Mouse (Mus musculus) midbrain, embryonic 11.5 days (tissue): ENCODE results near the gene Dll4. TPM values are rescaled to one million over a fixed set of nuclear protein-coding genes. Genes with fewer than 3 reads are reported as not detected.

Source experiments
- ATAC-seq: fragments of 200-750 bp; cut with Nextera tagmentation; 2 replicates; pipeline ENCODE4 v1.8.0; 2017; ENCODE audit warnings: moderate TSS enrichment, moderate library complexity; ENCODE audit not compliant: low FRiP score
- DNase-seq: peaks from one replicate; pipeline ENCODE4 v3.0.0; 2015; ENCODE audit warnings: low spot score; ENCODE audit errors: missing footprints
- H3K27ac ChIP-seq: fragments of 300-500 bp; sonication (generic); 2 replicates; pipeline ENCODE4 v1.5.1; 2014; ENCODE audit warnings: low read depth, low read length
- H3K27me3 ChIP-seq: fragments of 300-500 bp; sonication (generic); 2 replicates; pipeline ENCODE4 v1.6.1; 2014; ENCODE audit warnings: mild to moderate bottlenecking, low read length, moderate library complexity, mixed read lengths; ENCODE audit not compliant: control insufficient read depth, insufficient read depth
- H3K36me3 ChIP-seq: fragments of 300-500 bp; sonication (generic); 2 replicates; pipeline ENCODE4 v1.6.1; 2014; ENCODE audit warnings: mild to moderate bottlenecking, low read length, moderate library complexity, mixed read lengths; ENCODE audit not compliant: control insufficient read depth, insufficient read depth
- H3K4me1 ChIP-seq: fragments of 300-500 bp; sonication (generic); 2 replicates; pipeline ENCODE4 v1.6.1; 2014; ENCODE audit warnings: low read length; ENCODE audit not compliant: control insufficient read depth, insufficient read depth
- H3K4me2 ChIP-seq: fragments of 300-500 bp; sonication (generic); 2 replicates; pipeline ENCODE4 v1.6.1; 2014; ENCODE audit warnings: mild to moderate bottlenecking, moderate library complexity
- H3K4me3 ChIP-seq: fragments of 300-500 bp; sonication (generic); 2 replicates; pipeline ENCODE4 v1.5.1; 2014; ENCODE audit warnings: low read depth, low read length
- H3K9ac ChIP-seq: fragments of 300-500 bp; sonication (generic); 2 replicates; pipeline ENCODE4 v1.6.1; 2014; ENCODE audit warnings: low read length
- H3K9me3 ChIP-seq: fragments of 300-500 bp; sonication (generic); 2 replicates; pipeline ENCODE4 v1.6.1; 2016; ENCODE audit warnings: low read length; ENCODE audit not compliant: control insufficient read depth
- WGBS: fragments of 180-500 bp; shearing (Covaris S2); extraction: QIAGEN DNeasy Blood & Tissue Kit; methylation state at CpG from one replicate; pipeline ENCODE4 v1.1.7; 2014; 5-methylcytosine and 5-hydroxymethylcytosine counted together
- polyA plus RNA-seq: library from polyadenylated mRNA; unstranded; fragments of >200 nt; fragmentation: Nextera tagmentation; extraction: Ambion mirVana; gene quantifications from 2 replicates; pipeline ENCODE4 v1.2.1, GENCODE M21; 2014

Dll4 gene
- polyA plus RNA-seq = 3.1 and 4.0 TPM in 2 replicates

DNA sequence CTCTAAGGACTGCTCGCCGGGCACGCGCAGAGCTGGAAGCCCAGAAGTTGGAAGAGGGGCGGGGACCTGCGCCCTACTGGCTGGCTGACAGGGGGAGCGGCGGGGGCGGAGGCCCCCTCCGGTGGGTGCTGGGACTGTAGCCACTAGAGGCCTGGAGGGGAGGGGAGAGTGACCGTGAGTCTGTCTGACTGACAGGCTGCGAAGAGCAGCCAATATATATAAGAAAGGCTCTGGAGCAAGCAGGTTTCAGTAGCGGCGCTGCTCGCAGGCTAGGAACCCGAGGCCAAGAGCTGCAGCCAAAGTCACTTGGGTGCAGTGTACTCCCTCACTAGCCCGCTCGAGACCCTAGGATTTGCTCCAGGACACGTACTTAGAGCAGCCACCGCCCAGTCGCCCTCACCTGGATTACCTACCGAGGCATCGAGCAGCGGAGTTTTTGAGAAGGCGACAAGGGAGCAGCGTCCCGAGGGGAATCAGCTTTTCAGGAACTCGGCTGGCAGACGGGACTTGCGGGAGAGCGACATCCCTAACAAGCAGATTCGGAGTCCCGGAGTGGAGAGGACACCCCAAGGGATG lies at the start of gene Dll4:
TSS of gene Dll4 (plus strand) at position 217 of the 576 bp plus-strand sequence.
- H3K9ac ChIP-seq = peak within 1 kb of the TSS; percentile 44
- no peaks in the 10 kb centered on the region for H3K9me3 ChIP-seq
- WGBS = under 1% methylated on average over 33 of the region's 33 CpGs
- no peaks in the 10 kb centered on the region for H3K36me3 ChIP-seq
- peaks cover 50% of the 10 kb centered on the region for H3K4me1 ChIP-seq
- peak; percentile 97 for DNase-seq
- peak within 1 kb of the TSS; percentile 53 for H3K4me2 ChIP-seq
- H3K27ac ChIP-seq = no peak within 1 kb of the TSS
- H3K4me3 ChIP-seq = peak within 1 kb of the TSS; percentile 28
- peaks cover 95% of the 10 kb centered on the region for H3K27me3 ChIP-seq
- ATAC-seq = peak; percentile 36; the same call in 1 of the 2 replicates

DNA sequence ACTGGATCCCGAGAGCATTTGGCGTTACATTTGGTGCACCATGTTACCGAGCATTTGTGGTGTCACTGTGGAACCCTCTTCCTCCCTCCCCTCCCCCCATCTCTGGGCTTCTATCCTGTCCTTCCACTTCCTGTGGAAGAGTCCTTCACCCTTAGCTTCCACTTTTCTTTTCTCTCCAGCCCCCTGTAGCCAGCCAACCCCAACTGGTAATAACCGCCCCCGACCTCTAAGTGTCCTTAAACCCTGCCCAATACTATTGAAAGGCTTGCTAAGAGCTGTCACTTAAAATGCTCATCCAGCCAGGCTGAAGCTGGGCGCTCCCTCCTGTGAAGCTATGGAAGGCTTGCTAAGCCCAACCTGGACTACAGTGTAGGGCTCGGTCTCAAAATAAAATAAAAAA lies 48.7 kb upstream of the Dll4 start:
- Histone ChIP-seq H3K36me3 (no peaks in the 10 kb centered on the region), H3K4me2 (no peak overlapping the region)
- no peak for ATAC-seq

DNA sequence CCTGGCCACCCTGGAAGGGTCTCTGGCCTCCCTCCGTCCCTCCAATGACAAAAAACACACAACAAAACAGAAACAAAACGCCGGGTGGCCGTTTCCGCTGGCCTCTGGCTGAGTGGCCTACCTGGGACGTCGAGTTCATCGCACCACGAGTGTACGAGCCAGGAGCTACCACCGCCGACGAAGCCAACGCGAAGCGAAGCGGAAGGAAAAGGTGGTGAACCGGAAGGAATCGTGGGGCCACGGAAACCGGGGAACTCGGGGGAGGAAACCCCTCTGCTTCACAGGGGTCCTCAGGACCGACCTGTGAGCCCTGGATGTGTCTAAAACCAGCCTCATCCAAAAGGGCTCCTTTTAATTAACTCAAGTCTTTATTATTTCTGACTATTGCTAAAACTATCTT lies 47.8 kb upstream of the Dll4 start:
- no peak overlapping the region for H3K27ac ChIP-seq
- 89% methylated on average over 23 of the region's 23 CpGs for WGBS
- H3K4me1 ChIP-seq = no peaks in the 10 kb centered on the region
- no peaks in the 10 kb centered on the region for H3K36me3 ChIP-seq
- H3K9me3 ChIP-seq = no peaks in the 10 kb centered on the region
- H3K4me3 ChIP-seq = no peak overlapping the region
- DNase-seq = peak; percentile 35
- ATAC-seq = no peak
- H3K27me3 ChIP-seq = no peaks in the 10 kb centered on the region
- H3K4me2 ChIP-seq = no peak overlapping the region
- no peak overlapping the region for H3K9ac ChIP-seq

More for the DNA sequence above, 48.7 kb upstream of the Dll4 start:
- Histone ChIP-seq H3K9ac (no peak overlapping the region), H3K4me3 (no peak overlapping the region), H3K4me1 (no peaks in the 10 kb centered on the region), H3K9me3 (no peaks in the 10 kb centered on the region), H3K27me3 (no peaks in the 10 kb centered on the region), H3K27ac (no peak overlapping the region)
- WGBS = 79% methylated on average over 7 of the region's 7 CpGs
- peak; percentile 8 for DNase-seq

DNA sequence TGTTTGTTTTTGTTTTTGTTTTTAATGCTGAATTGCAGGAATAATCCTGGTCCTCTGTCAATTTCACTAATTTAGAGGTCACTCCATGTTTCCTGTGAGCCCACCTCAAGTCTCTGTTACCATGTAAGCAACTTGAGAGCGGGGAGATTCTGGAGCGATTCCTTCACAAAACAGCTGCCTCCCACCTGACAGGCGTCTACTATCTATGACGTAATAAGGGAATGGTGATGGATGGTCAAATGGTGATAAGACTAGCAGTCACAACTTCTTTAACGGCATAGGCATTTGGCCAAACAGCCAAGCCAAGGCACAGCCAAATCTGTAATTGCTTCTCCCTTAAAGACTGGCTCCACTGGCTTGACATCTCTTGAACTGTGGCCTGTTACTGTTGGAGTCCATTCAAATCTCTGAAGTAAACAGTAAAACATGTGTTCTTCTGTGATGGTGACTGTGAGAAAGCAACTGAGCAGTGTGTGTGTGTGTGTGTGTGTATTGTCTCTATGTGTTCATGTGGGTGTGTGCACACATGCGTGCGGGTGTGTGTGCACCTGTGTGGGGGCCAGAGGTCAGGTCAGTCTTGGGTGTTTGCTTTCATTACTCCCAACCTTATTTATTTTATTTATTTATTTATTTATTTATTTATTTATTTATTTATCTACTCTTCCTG lies 43.6 kb upstream of the Dll4 start:
- Histone ChIP-seq H3K4me1 (no peaks in the 10 kb centered on the region), H3K4me3 (no peak overlapping the region), H3K27ac (no peak overlapping the region), H3K4me2 (no peak overlapping the region), H3K9ac (no peak overlapping the region), H3K9me3 (no peaks in the 10 kb centered on the region), H3K27me3 (no peaks in the 10 kb centered on the region), H3K36me3 (no peaks in the 10 kb centered on the region)
- ATAC-seq (no peak), DNase-seq (no peak)
- WGBS = 90% methylated on average over 7 of the region's 7 CpGs

DNA sequence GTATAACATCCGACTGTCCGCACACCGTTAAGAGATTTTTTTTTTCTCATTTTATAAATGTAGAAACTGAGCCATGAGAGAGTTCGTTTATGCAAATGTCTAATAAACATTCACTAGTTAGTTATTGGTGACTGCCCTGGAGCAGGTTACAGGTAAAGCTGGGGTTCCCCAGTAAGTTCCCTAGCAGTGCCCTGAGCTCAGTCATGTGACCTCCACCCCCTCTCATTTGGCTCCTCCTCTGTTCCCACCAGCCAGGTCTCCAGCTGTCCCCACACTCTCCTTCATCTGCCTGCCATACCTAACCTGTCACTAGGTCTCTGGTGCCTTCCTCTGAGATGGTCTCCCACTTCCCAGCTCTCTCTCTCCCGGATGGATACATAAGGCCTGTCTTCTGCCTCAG lies 38.2 kb upstream of the Dll4 start:
- no peaks in the 10 kb centered on the region; the same call in 1 of the 2 replicates for H3K36me3 ChIP-seq
- no peak overlapping the region for H3K27ac ChIP-seq
- no peaks in the 10 kb centered on the region for H3K27me3 ChIP-seq
- WGBS = 95% methylated on average over 5 of the region's 5 CpGs
- DNase-seq (no peak), ATAC-seq (no peak)
- peaks cover 8% of the 10 kb centered on the region; the same call in 1 of the 2 replicates for H3K4me1 ChIP-seq
- H3K4me2 ChIP-seq = no peak overlapping the region
- no peak overlapping the region for H3K9ac ChIP-seq
- no peak overlapping the region for H3K4me3 ChIP-seq
- H3K9me3 ChIP-seq = no peaks in the 10 kb centered on the region

DNA sequence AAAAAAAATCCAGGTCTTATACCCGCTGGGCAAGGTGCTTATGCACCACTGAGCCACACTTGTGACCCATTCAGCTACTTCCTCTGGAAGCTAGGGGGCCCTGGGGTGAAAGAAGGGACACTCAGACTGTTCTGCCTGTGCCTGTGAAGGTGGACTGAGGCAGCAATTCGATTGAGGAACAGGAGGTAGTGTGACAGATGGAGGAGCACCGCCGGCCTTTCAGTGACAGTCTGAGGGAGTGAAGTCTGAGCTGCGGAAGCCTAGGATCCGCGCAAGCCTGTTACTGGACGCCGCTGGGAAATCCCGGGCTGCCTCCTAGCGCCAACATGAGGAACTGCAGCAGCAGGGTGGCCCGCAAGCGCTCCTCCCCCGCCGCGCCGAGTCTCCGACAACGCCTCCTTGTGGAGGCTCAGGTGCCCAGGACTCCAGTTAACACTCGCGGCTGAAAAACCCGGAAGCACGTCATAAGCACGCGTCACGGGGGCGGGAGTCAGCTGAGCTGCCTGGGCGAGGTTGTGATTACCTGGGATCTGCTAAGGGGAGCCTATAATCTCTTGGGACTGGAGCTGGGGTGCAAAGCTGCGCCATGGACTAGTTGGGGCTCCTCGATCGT lies 37.2 kb upstream of the Dll4 start, which contains the start of gene Vps18:
TSS of gene Vps18 (plus strand) at position 471 of the 613 bp plus-strand sequence.
- ATAC-seq = peak; percentile 94
- under 1% methylated on average over 31 of the region's 31 CpGs for WGBS
- no peaks in the 10 kb centered on the region for H3K27me3 ChIP-seq
- peak; percentile 100 for DNase-seq
- H3K27ac ChIP-seq = no peak within 1 kb of the TSS; the same call in 1 of the 2 replicates
- no peaks in the 10 kb centered on the region for H3K9me3 ChIP-seq
- H3K4me3 ChIP-seq = peak within 1 kb of the TSS; percentile 74
- H3K4me1 ChIP-seq = peaks cover 8% of the 10 kb centered on the region; the same call in 1 of the 2 replicates
- peak within 1 kb of the TSS; percentile 78 for H3K9ac ChIP-seq
- H3K4me2 ChIP-seq = peak within 1 kb of the TSS; percentile 58
- peaks cover 1% of the 10 kb centered on the region; the same call in 1 of the 2 replicates for H3K36me3 ChIP-seq

DNA sequence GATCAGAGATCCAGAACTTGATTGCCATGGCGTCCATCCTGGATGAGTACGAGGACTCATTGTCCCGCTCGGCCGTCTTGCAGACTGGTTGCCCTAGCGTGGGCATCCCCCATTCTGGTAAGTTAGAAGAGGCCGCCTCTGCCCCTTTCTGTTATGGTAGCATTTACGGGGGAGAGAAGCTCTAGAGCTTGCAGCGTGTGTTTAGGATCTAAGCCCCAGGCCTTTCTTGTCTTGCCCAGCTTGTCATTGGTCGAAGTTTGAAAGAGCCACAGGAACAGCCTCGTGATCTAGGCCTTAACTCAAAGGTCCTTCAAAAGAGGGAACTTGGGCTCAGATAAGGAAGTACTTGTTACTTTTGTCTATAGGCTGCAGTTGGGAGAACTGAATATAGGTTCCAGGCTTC lies 36.6 kb upstream of the Dll4 start:
- H3K27ac ChIP-seq = no peak overlapping the region
- H3K36me3 ChIP-seq = peaks cover 4% of the 10 kb centered on the region; the same call in 1 of the 2 replicates
- peak overlapping the region; percentile 58 for H3K4me2 ChIP-seq
- DNase-seq (no peak), ATAC-seq (peak; percentile 31)
- peak overlapping the region; percentile 78 for H3K9ac ChIP-seq
- H3K9me3 ChIP-seq = no peaks in the 10 kb centered on the region
- 4% methylated on average over 11 of the region's 11 CpGs for WGBS
- no peaks in the 10 kb centered on the region for H3K27me3 ChIP-seq
- H3K4me1 ChIP-seq = peaks cover 8% of the 10 kb centered on the region; the same call in 1 of the 2 replicates
- H3K4me3 ChIP-seq = peak overlapping the region; percentile 74

DNA sequence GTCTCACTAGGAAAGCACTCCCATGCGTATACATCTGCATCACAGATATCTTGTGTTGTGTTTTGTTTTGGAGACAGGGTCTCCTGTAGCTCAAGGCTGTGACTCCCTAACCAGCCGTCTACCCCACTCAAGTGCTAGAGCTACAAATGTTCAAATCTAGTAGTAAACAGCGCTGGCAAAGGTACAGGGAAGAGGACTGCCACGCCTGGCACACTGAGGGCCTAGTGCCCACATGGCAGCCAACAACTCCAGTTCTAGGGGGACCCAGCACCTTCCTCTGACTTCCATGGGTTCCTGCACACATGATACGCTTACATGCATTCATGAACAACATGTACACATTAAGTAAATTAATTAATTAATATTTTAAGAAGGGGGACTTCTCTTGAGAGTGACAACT lies 33.3 kb upstream of the Dll4 start:
- H3K27ac ChIP-seq = no peak overlapping the region
- ATAC-seq = no peak
- no peak for DNase-seq
- H3K9me3 ChIP-seq = no peaks in the 10 kb centered on the region
- no peak overlapping the region for H3K9ac ChIP-seq
- no peak overlapping the region for H3K4me3 ChIP-seq
- H3K36me3 ChIP-seq = peaks cover 8% of the 10 kb centered on the region
- H3K27me3 ChIP-seq = no peaks in the 10 kb centered on the region
- peaks cover 8% of the 10 kb centered on the region; the same call in 1 of the 2 replicates for H3K4me1 ChIP-seq
- 94% methylated on average over 5 of the region's 5 CpGs for WGBS
- H3K4me2 ChIP-seq = no peak overlapping the region

DNA sequence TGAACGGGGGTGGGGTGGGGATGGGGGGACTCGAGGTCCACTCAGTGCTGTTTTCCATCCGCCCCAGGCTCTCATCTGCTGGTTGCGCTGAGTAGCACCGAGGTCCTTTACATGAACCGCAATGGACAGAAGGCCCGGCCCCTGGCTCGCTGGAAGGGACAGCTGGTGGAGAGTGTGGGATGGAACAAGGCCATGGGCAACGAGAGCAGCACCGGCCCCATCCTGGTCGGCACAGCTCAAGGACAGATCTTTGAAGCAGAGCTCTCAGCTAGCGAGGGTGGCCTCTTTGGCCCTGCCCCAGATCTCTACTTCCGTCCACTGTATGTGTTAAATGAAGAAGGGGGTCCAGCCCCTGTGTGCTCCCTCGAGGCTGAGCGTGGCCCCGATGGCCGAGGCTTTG lies 32.7 kb upstream of the Dll4 start:
- WGBS = 94% methylated on average over 17 of the region's 17 CpGs

More for the DNA sequence above, 32.7 kb upstream of the Dll4 start:
- Histone ChIP-seq H3K27ac (no peak overlapping the region), H3K9me3 (no peaks in the 10 kb centered on the region), H3K9ac (no peak overlapping the region), H3K4me1 (peaks cover 8% of the 10 kb centered on the region; the same call in 1 of the 2 replicates), H3K36me3 (peaks cover 12% of the 10 kb centered on the region), H3K4me2 (no peak overlapping the region), H3K27me3 (no peaks in the 10 kb centered on the region), H3K4me3 (no peak overlapping the region)
- DNase-seq (no peak), ATAC-seq (no peak)
